Mouse (Mus musculus) lung, postnatal 4 days (tissue): Measurements from ENCODE around the gene Sgms1.
"Not testable (repeated sequence)": the region's sequence is repeated elsewhere in the genome, so short reads cannot be mapped to it uniquely, and the experiment has no call there.

Experiments
- DNase-seq, 2 experiments: peaks; one replicate each; pipeline ENCODE4 v3.0.0; 2021

Sgms1 gene

GRCm38 (mm10) chr19:32120798-32121197 lies 268.7 kb downstream of the Sgms1 start:
- no peak for DNase-seq

GRCm38 (mm10) chr19:32119666-32120065 lies 269.8 kb downstream of the Sgms1 start:
- no peak for DNase-seq

GRCm38 (mm10) chr19:32118496-32118895 lies 271.0 kb downstream of the Sgms1 start:
- peak in 1 of 2 experiments; percentile 24 for DNase-seq

- no peak for DNase-seq
Measured at GRCm38 (mm10) chr19:32117484-32118018, 272.0 kb downstream of the Sgms1 start.

- DNase-seq: no peak
Measured at GRCm38 (mm10) chr19:32111866-32112790, 277.4 kb downstream of the Sgms1 start.

- peak; percentile 85 to 86 for DNase-seq
Measured at GRCm38 (mm10) chr19:32107771-32108306, 281.7 kb downstream of the Sgms1 start, which contains the start of gene Asah2. Gene Asah2 (minus strand): TSS chr19:32108211.

- DNase-seq: no peak
Measured at GRCm38 (mm10) chr19:32106750-32107149, 282.8 kb downstream of the Sgms1 start.

GRCm38 (mm10) chr19:32104217-32104616 lies 285.3 kb downstream of the Sgms1 start:
- no peak for DNase-seq

GRCm38 (mm10) chr19:32102976-32103300 lies 286.6 kb downstream of the Sgms1 start:
- no peak for DNase-seq

- DNase-seq: no peak
Measured at GRCm38 (mm10) chr19:32102294-32102975, 287.1 kb downstream of the Sgms1 start.

- no peak for DNase-seq
Measured at GRCm38 (mm10) chr19:32098582-32098981, 290.9 kb downstream of the Sgms1 start.

GRCm38 (mm10) chr19:32092358-32092757 lies 297.2 kb downstream of the Sgms1 start:
- DNase-seq: no peak

GRCm38 (mm10) chr19:32090804-32091203 lies 298.7 kb downstream of the Sgms1 start:
- DNase-seq: no peak

GRCm38 (mm10) chr19:32088570-32088969 lies 300.9 kb downstream of the Sgms1 start:
- no peak for DNase-seq

- no peak for DNase-seq
Measured at GRCm38 (mm10) chr19:32087736-32088470, 301.6 kb downstream of the Sgms1 start.

GRCm38 (mm10) chr19:32084813-32085212 lies 304.7 kb downstream of the Sgms1 start:
- DNase-seq: not testable (repeated sequence)
